Mouse (Mus musculus) intestine, embryonic 15.5 days (tissue): ENCODE measurements around the gene Mettl7a3. TPM values are rescaled to one million over a fixed set of nuclear protein-coding genes. Genes with fewer than 3 reads are reported as not detected.
"Not testable (repeated sequence)": the region's sequence is repeated elsewhere in the genome, so short reads cannot be mapped to it uniquely, and the experiment has no call there.

Source experiments
- ATAC-seq: fragments of 200-750 bp; cut with Nextera tagmentation; 2 replicates; pipeline ENCODE4 v1.8.0; 2017; ENCODE audit warnings: moderate TSS enrichment, moderate library complexity
- H3K27ac ChIP-seq: fragments of 300-500 bp; sonication (generic); 2 replicates; pipeline ENCODE4 v1.5.1; 2015; ENCODE audit warnings: mild to moderate bottlenecking, inconsistent platforms
- H3K27me3 ChIP-seq: fragments of 300-500 bp; sonication (generic); replicated peaks from 2 replicates; pipeline ENCODE4 v1.6.1; 2015; ENCODE audit warnings: inconsistent platforms
- H3K36me3 ChIP-seq: fragments of 300-500 bp; sonication (generic); 2 replicates; pipeline ENCODE4 v1.6.1; 2015; ENCODE audit warnings: inconsistent platforms
- H3K4me1 ChIP-seq: fragments of 300-500 bp; sonication (generic); replicated peaks from 2 replicates; pipeline ENCODE4 v1.6.1; 2015; ENCODE audit warnings: inconsistent platforms
- H3K4me2 ChIP-seq: fragments of 300-500 bp; sonication (generic); replicated peaks from 2 replicates; pipeline ENCODE4 v1.6.1; 2015; ENCODE audit warnings: mild to moderate bottlenecking, inconsistent platforms
- H3K4me3 ChIP-seq: fragments of 300-500 bp; sonication (generic); replicated peaks from 2 replicates; pipeline ENCODE4 v1.5.1; 2015; ENCODE audit warnings: inconsistent platforms
- H3K9ac ChIP-seq: fragments of 300-500 bp; sonication (generic); 2 replicates; pipeline ENCODE4 v1.6.1; 2015; ENCODE audit warnings: inconsistent platforms
- H3K9me3 ChIP-seq: fragments of 300-500 bp; sonication (generic); 2 replicates; pipeline ENCODE4 v1.6.1; 2016; ENCODE audit warnings: inconsistent platforms
- WGBS: fragments of 180-500 bp; shearing (Covaris S2); methylation state at CpG from one replicate; pipeline ENCODE4 v1.1.7; 2015; 5-methylcytosine and 5-hydroxymethylcytosine counted together
- polyA plus RNA-seq: library from polyadenylated mRNA; unstranded; fragments of >200 nt; fragmentation: Nextera tagmentation; extraction: Ambion mirVana; gene quantifications from 2 replicates; pipeline ENCODE4 v1.2.1, GENCODE M21; 2015

Mettl7a3 gene
- polyA plus RNA-seq, 1 experiment from 2014 or later, result 0.21 TPM

- no peak for ATAC-seq
- WGBS, result 38% methylated on average over 5 of the region's 5 CpGs
These were observed 40.3 kb downstream of the Mettl7a3 start for GRCm38 (mm10) chr15:100375066-100375465.

GRCm38 (mm10) chr15:100377847-100378505 is 43.2 kb downstream of the Mettl7a3 start:
- not testable (repeated sequence) for H3K9ac ChIP-seq, H3K4me2 ChIP-seq, H3K27ac ChIP-seq, H3K9me3 ChIP-seq, H3K4me1 ChIP-seq, H3K27me3 ChIP-seq, H3K4me3 ChIP-seq, H3K36me3 ChIP-seq
- WGBS, result 35% methylated on average over 4 of the region's 9 CpGs
- peak; percentile 39 for ATAC-seq

More at GRCm38 (mm10) chr15:100375066-100375465, 40.3 kb downstream of the Mettl7a3 start:
- Histone ChIP-seq H3K4me2 (no peak overlapping the region), H3K27ac (no peak overlapping the region), H3K4me1 (no peaks in the 10 kb centered on the region), H3K4me3 (no peak overlapping the region), H3K36me3 (no peaks in the 10 kb centered on the region), H3K27me3 (no peaks in the 10 kb centered on the region), H3K9ac (no peak overlapping the region), H3K9me3 (no peaks in the 10 kb centered on the region)

- no peak overlapping the region for H3K9ac ChIP-seq
- H3K27me3 ChIP-seq, result no peaks in the 10 kb centered on the region
- 83% methylated on average over 8 of the region's 8 CpGs for WGBS
- no peak overlapping the region for H3K4me3 ChIP-seq
- no peak overlapping the region for H3K4me2 ChIP-seq
- no peaks in the 10 kb centered on the region for H3K9me3 ChIP-seq
- no peak overlapping the region for H3K27ac ChIP-seq
- ATAC-seq, result no peak
- no peaks in the 10 kb centered on the region for H3K4me1 ChIP-seq
- no peaks in the 10 kb centered on the region for H3K36me3 ChIP-seq
These were observed 44.9 kb downstream of the Mettl7a3 start for GRCm38 (mm10) chr15:100379658-100380057.

GRCm38 (mm10) chr15:100380104-100380503 is 45.4 kb downstream of the Mettl7a3 start:
- Histone ChIP-seq H3K36me3 (no peaks in the 10 kb centered on the region), H3K4me3 (no peak overlapping the region), H3K4me2 (no peak overlapping the region), H3K9me3 (no peaks in the 10 kb centered on the region), H3K27me3 (no peaks in the 10 kb centered on the region), H3K27ac (no peak overlapping the region), H3K4me1 (no peaks in the 10 kb centered on the region), H3K9ac (no peak overlapping the region)
- 39% methylated on average over 2 of the region's 2 CpGs for WGBS
- peak; percentile 45; the same call in 1 of the 2 replicates for ATAC-seq

- WGBS, result 92% methylated on average over 9 of the region's 9 CpGs
These were observed 51.0 kb downstream of the Mettl7a3 start for GRCm38 (mm10) chr15:100385705-100386104.

GRCm38 (mm10) chr15:100387544-100388223 is 53.0 kb downstream of the Mettl7a3 start:
- WGBS, result 84% methylated on average over 17 of the region's 17 CpGs
- Histone ChIP-seq H3K27ac (no peak overlapping the region), H3K9ac (no peak overlapping the region), H3K4me2 (no peak overlapping the region), H3K4me1 (no peaks in the 10 kb centered on the region), H3K4me3 (no peak overlapping the region), H3K36me3 (no peaks in the 10 kb centered on the region), H3K27me3 (no peaks in the 10 kb centered on the region), H3K9me3 (no peaks in the 10 kb centered on the region)
- ATAC-seq, result no peak

More at GRCm38 (mm10) chr15:100385705-100386104, 51.0 kb downstream of the Mettl7a3 start:
- Histone ChIP-seq H3K27ac (no peak overlapping the region), H3K4me2 (no peak overlapping the region), H3K4me1 (no peaks in the 10 kb centered on the region), H3K9me3 (no peaks in the 10 kb centered on the region), H3K27me3 (no peaks in the 10 kb centered on the region), H3K4me3 (no peak overlapping the region), H3K9ac (no peak overlapping the region), H3K36me3 (no peaks in the 10 kb centered on the region)
- no peak for ATAC-seq

GRCm38 (mm10) chr15:100388224-100388835 is 53.6 kb downstream of the Mettl7a3 start:
- Histone ChIP-seq H3K4me3 (no peak overlapping the region), H3K4me2 (no peak overlapping the region), H3K4me1 (no peaks in the 10 kb centered on the region), H3K9me3 (no peaks in the 10 kb centered on the region), H3K27me3 (no peaks in the 10 kb centered on the region), H3K9ac (no peak overlapping the region), H3K27ac (no peak overlapping the region), H3K36me3 (no peaks in the 10 kb centered on the region)
- WGBS, result 81% methylated on average over 16 of the region's 16 CpGs
- no peak for ATAC-seq

GRCm38 (mm10) chr15:100388886-100389285 is 54.2 kb downstream of the Mettl7a3 start:
- no peak for ATAC-seq
- peaks cover 4% of the 10 kb centered on the region; the same call in 1 of the 2 replicates for H3K36me3 ChIP-seq
- H3K9ac ChIP-seq, result no peak overlapping the region
- no peaks in the 10 kb centered on the region for H3K9me3 ChIP-seq
- H3K4me2 ChIP-seq, result no peak overlapping the region
- H3K27ac ChIP-seq, result no peak overlapping the region
- 69% methylated on average over 9 of the region's 9 CpGs for WGBS
- no peaks in the 10 kb centered on the region for H3K27me3 ChIP-seq
- H3K4me1 ChIP-seq, result no peaks in the 10 kb centered on the region
- H3K4me3 ChIP-seq, result no peak overlapping the region

Other genes with a start within 250 kb of the Mettl7a3 start
- gene Atf1, start 107.1 kb upstream of the Mettl7a3 start, polyA plus RNA-seq, result 41.5 and 44.5 TPM in 2 replicates
- gene Tmprss12, start 54.1 kb upstream of the Mettl7a3 start, polyA plus RNA-seq, result not detected in 2 replicates
- gene Mettl7a1, start 30.8 kb upstream of the Mettl7a3 start, polyA plus RNA-seq, result 4.2 and 4.6 TPM in 2 replicates
- gene Methig1, start 18.2 kb downstream of the Mettl7a3 start, polyA plus RNA-seq, result 0.14 and 0.15 TPM in 2 replicates
- gene Mettl7a2, start 18.3 kb downstream of the Mettl7a3 start, polyA plus RNA-seq, result not detected in 2 replicates
- gene Higd1c, start 29.6 kb downstream of the Mettl7a3 start, polyA plus RNA-seq, result 0.40 TPM in 1 of 2 replicates, not detected in the other
- gene Gm5475, start 87.2 kb downstream of the Mettl7a3 start, polyA plus RNA-seq, result 0.13 and 0.19 TPM in 2 replicates
- gene Slc11a2, start 90.1 kb downstream of the Mettl7a3 start, polyA plus RNA-seq, result 29.8 and 29.9 TPM in 2 replicates
- gene Letmd1, start 134.1 kb downstream of the Mettl7a3 start, polyA plus RNA-seq, result 31.2 and 32.9 TPM in 2 replicates
- 7.7 and 8.7 TPM in 2 replicates for gene Csrnp2, start 160.6 kb downstream of the Mettl7a3 start, polyA plus RNA-seq
- 15.5 and 16.2 TPM in 2 replicates for gene Tfcp2, start 217.1 kb downstream of the Mettl7a3 start, polyA plus RNA-seq